Mouse (Mus musculus): ENCODE data around the gene Nsrp1. TPM values are rescaled to one million over a fixed set of nuclear protein-coding genes. Genes with fewer than 3 reads are reported as not detected.

Nsrp1 gene
- polyA plus RNA-seq, 1 experiment: 0.77 TPM

GRCm38 (mm10) chr11:77005881-77006280 lies 72.4 kb downstream of the Nsrp1 start:
- no peak for TF ChIP-seq POLR2A (IDR thresholded peaks at IDR 0.05; ENCODE audit: low read depth, low read length)
- no peak for TF ChIP-seq CTCF (IDR thresholded peaks at IDR 0.05; ENCODE audit: extremely low read depth, insufficient read depth, insufficient read length, insufficient replicate concordance)
- WGBS: 73% methylated on average over 4 of the region's 4 CpGs
- H3K27me3 ChIP-seq (ENCODE audit: control insufficient read depth, insufficient read depth, low read length): no peaks in the 10 kb centered on the region
- DNase-seq (ENCODE audit: low read depth in 1 of 2, low spot score in 2 of 2): no peak
- H3K4me3 ChIP-seq (ENCODE audit: extremely low read depth, insufficient read depth, insufficient read length): no peak overlapping the region
- H3K4me1 ChIP-seq (ENCODE audit: control insufficient read depth, insufficient read depth, insufficient read length): no peaks in the 10 kb centered on the region
- no peaks in the 10 kb centered on the region for H3K36me3 ChIP-seq (ENCODE audit: control insufficient read depth, insufficient read depth, low read length)
- no peak overlapping the region for H3K27ac ChIP-seq (ENCODE audit: insufficient read depth, low read length)

GRCm38 (mm10) chr11:77002361-77002760 lies 75.9 kb downstream of the Nsrp1 start:
- no peak for TF ChIP-seq POLR2A (IDR thresholded peaks at IDR 0.05; ENCODE audit: low read depth, low read length)
- TF ChIP-seq CTCF (IDR thresholded peaks at IDR 0.05; ENCODE audit: extremely low read depth, insufficient read depth, insufficient read length, insufficient replicate concordance): no peak
- H3K27me3 ChIP-seq (ENCODE audit: control insufficient read depth, insufficient read depth, low read length): peaks cover 17% of the 10 kb centered on the region
- H3K36me3 ChIP-seq (ENCODE audit: control insufficient read depth, insufficient read depth, low read length): no peaks in the 10 kb centered on the region
- 97% methylated on average over 1 of the region's 1 CpGs for WGBS
- H3K4me3 ChIP-seq (ENCODE audit: extremely low read depth, insufficient read depth, insufficient read length): no peak overlapping the region
- no peaks in the 10 kb centered on the region for H3K4me1 ChIP-seq (ENCODE audit: control insufficient read depth, insufficient read depth, insufficient read length)
- no peak for DNase-seq (ENCODE audit: low read depth in 1 of 2, low spot score in 2 of 2)
- H3K27ac ChIP-seq (ENCODE audit: insufficient read depth, low read length): no peak overlapping the region

DNA sequence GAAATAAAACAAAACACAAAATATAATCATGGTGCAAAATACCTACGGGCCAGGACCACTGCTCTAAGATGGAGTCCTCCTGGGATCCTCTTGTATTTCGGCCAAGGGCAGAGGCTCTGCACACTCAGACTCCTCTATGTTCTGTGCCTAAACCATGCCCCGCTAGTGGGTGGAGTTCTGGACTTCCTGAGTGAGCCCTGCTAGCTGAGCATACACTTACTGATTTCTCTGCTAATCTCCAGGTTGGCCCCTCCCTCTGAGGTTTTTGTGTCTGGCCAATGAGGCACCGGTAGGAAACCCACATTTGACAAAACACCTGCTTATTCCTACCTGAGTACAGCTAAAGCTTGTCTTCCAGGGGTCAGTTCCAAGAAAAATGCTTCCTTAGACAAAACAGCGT lies 77.5 kb downstream of the Nsrp1 start:
- Histone ChIP-seq H3K27me3 (ENCODE audit: control insufficient read depth, insufficient read depth, low read length) (peaks cover 22% of the 10 kb centered on the region), H3K27ac (ENCODE audit: insufficient read depth, low read length) (no peak overlapping the region), H3K4me3 (ENCODE audit: extremely low read depth, insufficient read depth, insufficient read length) (no peak overlapping the region), H3K36me3 (ENCODE audit: control insufficient read depth, insufficient read depth, low read length) (no peaks in the 10 kb centered on the region), H3K4me1 (ENCODE audit: control insufficient read depth, insufficient read depth, insufficient read length) (peaks cover 5% of the 10 kb centered on the region; the same call in 1 of the 2 replicates)
- TF ChIP-seq POLR2A (IDR thresholded peaks at IDR 0.05; ENCODE audit: low read depth, low read length): no peak
- no peak for TF ChIP-seq CTCF (IDR thresholded peaks at IDR 0.05; ENCODE audit: extremely low read depth, insufficient read depth, insufficient read length, insufficient replicate concordance)
- WGBS: 24% methylated on average over 5 of the region's 5 CpGs
- no peak for DNase-seq (ENCODE audit: low read depth in 1 of 2, low spot score in 2 of 2)

GRCm38 (mm10) chr11:76998705-76999226 lies 79.5 kb downstream of the Nsrp1 start:
- H3K36me3 ChIP-seq (ENCODE audit: control insufficient read depth, insufficient read depth, low read length): no peaks in the 10 kb centered on the region
- H3K4me3 ChIP-seq (ENCODE audit: extremely low read depth, insufficient read depth, insufficient read length): no peak overlapping the region; the same call in 1 of the 2 replicates
- peaks cover 5% of the 10 kb centered on the region; the same call in 1 of the 2 replicates for H3K4me1 ChIP-seq (ENCODE audit: control insufficient read depth, insufficient read depth, insufficient read length)
- no peak overlapping the region for H3K27ac ChIP-seq (ENCODE audit: insufficient read depth, low read length)
- WGBS: 10% methylated on average over 24 of the region's 24 CpGs
- peaks cover 22% of the 10 kb centered on the region for H3K27me3 ChIP-seq (ENCODE audit: control insufficient read depth, insufficient read depth, low read length)
- DNase-seq (ENCODE audit: low read depth in 1 of 2, low spot score in 2 of 2): no peak
- TF ChIP-seq CTCF (IDR thresholded peaks at IDR 0.05; ENCODE audit: extremely low read depth, insufficient read depth, insufficient read length, insufficient replicate concordance) (no peak), POLR2A (IDR thresholded peaks at IDR 0.05; ENCODE audit: low read depth, low read length) (no peak)

DNA sequence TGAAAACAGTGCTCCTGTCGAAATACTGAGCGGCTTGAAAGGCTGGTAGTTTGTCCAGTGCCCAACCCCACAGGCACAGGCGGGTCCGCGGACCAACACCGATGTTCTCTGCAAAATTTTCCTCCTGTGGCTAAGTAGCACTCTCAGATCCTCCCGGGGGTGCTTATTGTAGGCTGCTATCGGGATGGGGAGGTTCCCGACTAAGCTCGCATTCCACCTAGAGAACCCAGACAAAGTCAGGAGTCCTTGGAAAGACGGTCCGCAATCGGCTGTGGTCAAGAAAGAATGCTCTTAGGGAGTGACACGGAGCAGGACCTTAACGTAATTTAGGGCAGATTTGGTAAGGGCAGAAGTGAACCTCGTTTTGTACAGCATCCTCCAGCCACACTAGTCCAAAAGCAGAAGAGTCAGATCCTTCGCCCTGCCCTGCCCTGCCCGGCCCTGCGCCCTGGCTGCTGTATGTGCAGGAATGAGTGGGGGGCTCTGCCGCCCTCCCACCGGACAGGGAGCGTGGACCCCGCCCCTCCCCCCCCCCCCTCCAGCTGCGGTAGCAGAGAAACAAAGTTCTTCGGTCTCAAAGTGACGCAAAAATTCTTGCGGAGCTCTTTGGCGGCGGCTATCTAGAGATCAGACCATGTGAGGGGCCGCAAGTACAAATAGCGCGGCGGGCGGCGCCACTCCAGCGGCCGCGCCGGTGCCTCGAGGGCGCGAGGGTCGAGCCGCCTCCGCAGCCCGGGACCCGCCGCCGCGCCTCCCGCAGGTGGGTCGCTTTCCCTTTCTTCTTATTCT lies 80.1 kb downstream of the Nsrp1 start, which contains the start of gene Slc6a4:
Gene Slc6a4, plus strand, starts transcription at position 688 of the 789 bp plus-strand sequence.
- Histone ChIP-seq H3K36me3 (ENCODE audit: control insufficient read depth, insufficient read depth, low read length) (no peaks in the 10 kb centered on the region), H3K4me3 (ENCODE audit: extremely low read depth, insufficient read depth, insufficient read length) (peak within 1 kb of the TSS; percentile 47; the same call in 1 of the 2 replicates), H3K27ac (ENCODE audit: insufficient read depth, low read length) (no peak within 1 kb of the TSS), H3K4me1 (ENCODE audit: control insufficient read depth, insufficient read depth, insufficient read length) (peaks cover 7% of the 10 kb centered on the region; the same call in 1 of the 2 replicates), H3K27me3 (ENCODE audit: control insufficient read depth, insufficient read depth, low read length) (peaks cover 22% of the 10 kb centered on the region)
- no peak for DNase-seq (ENCODE audit: low read depth in 1 of 2, low spot score in 2 of 2)
- TF ChIP-seq POLR2A (IDR thresholded peaks at IDR 0.05; ENCODE audit: low read depth, low read length): no peak
- whole genome bisulfite sequencing: 3% methylated on average over 51 of the region's 52 CpGs

DNA sequence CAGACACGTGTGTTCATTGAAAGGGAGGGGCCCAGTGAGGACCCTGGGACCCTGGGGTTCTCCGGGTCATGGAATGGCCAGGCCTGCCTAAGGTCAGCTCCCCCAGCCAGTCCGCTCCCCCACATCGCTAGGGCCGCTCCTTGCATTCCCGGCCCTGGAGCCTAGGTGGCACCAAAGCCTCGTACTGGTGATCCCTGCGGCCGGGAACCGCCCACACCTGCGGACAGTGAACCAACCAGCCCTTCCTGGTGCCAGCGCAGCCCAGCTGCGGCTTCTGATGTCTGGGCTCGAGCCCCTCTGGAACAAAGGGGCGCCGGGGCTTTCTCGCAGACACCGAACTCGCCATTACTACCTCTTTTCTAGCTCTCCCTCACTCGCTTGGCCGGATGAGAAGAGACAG lies 80.9 kb downstream of the Nsrp1 start:
- DNase-seq (ENCODE audit: low read depth in 1 of 2, low spot score in 2 of 2): peak; percentile 28 to 73
- Histone ChIP-seq H3K36me3 (ENCODE audit: control insufficient read depth, insufficient read depth, low read length) (no peaks in the 10 kb centered on the region), H3K4me1 (ENCODE audit: control insufficient read depth, insufficient read depth, insufficient read length) (peaks cover 9% of the 10 kb centered on the region; the same call in 1 of the 2 replicates), H3K27ac (ENCODE audit: insufficient read depth, low read length) (no peak overlapping the region), H3K27me3 (ENCODE audit: control insufficient read depth, insufficient read depth, low read length) (peaks cover 22% of the 10 kb centered on the region), H3K4me3 (ENCODE audit: extremely low read depth, insufficient read depth, insufficient read length) (peak overlapping the region; percentile 47; the same call in 1 of the 2 replicates)
- TF ChIP-seq CTCF (IDR thresholded peaks at IDR 0.05; ENCODE audit: extremely low read depth, insufficient read depth, insufficient read length, insufficient replicate concordance) (peak; percentile 69; the same call in 1 of the 2 replicates), POLR2A (IDR thresholded peaks at IDR 0.05; ENCODE audit: low read depth, low read length) (no peak)
- 2% methylated on average over 21 of the region's 21 CpGs for WGBS
